Mouse (Mus musculus): ENCODE data around the gene Cabp2.
A peak's percentile ranks its signal among the peaks of the same experiment; 100 is the strongest.

The Cabp2 gene

GRCm38 (mm10) chr19:4083826-4084225 lies 2.4 kb downstream of the Cabp2 start:
- DNase-seq, result no peak

GRCm38 (mm10) chr19:4084984-4085383 lies 3.6 kb downstream of the Cabp2 start:
- no peak for DNase-seq

GRCm38 (mm10) chr19:4086156-4086555 lies 4.8 kb downstream of the Cabp2 start:
- no peak for DNase-seq

GRCm38 (mm10) chr19:4087090-4087489 lies 5.7 kb downstream of the Cabp2 start:
- no peak for DNase-seq

- no peak for DNase-seq
Observed at GRCm38 (mm10) chr19:4088146-4088545, 6.8 kb downstream of the Cabp2 start.

GRCm38 (mm10) chr19:4089128-4089527 lies 7.8 kb downstream of the Cabp2 start:
- no peak for DNase-seq

GRCm38 (mm10) chr19:4090446-4090845 lies 9.1 kb downstream of the Cabp2 start:
- DNase-seq, result no peak

- DNase-seq, result no peak
Observed at GRCm38 (mm10) chr19:4091383-4091782, 10.0 kb downstream of the Cabp2 start.

GRCm38 (mm10) chr19:4092750-4093149 lies 11.4 kb downstream of the Cabp2 start:
- DNase-seq, result no peak

- DNase-seq, result no peak
Observed at GRCm38 (mm10) chr19:4093772-4094171, 12.4 kb downstream of the Cabp2 start.

GRCm38 (mm10) chr19:4094348-4094747 lies 13.0 kb downstream of the Cabp2 start:
- DNase-seq, result no peak

- DNase-seq, result no peak
Observed at GRCm38 (mm10) chr19:4094774-4095303, 13.5 kb downstream of the Cabp2 start.

GRCm38 (mm10) chr19:4095802-4096201 lies 14.4 kb downstream of the Cabp2 start:
- DNase-seq, result no peak

GRCm38 (mm10) chr19:4096642-4097440 lies 15.5 kb downstream of the Cabp2 start, which contains the start of gene Cdk2ap2:
TSS of gene Cdk2ap2 (plus strand) at chr19:4097182.
- peak; percentile 99 for DNase-seq

- no peak for DNase-seq
Observed at GRCm38 (mm10) chr19:4097441-4097825, 16.1 kb downstream of the Cabp2 start.

- DNase-seq, result no peak
Observed at GRCm38 (mm10) chr19:4098426-4098825, 17.0 kb downstream of the Cabp2 start.

- DNase-seq, result peak; percentile 95
Observed at GRCm38 (mm10) chr19:4099056-4099455, 17.7 kb downstream of the Cabp2 start.

- DNase-seq, result peak; percentile 85
Observed at GRCm38 (mm10) chr19:4099837-4100717, 18.7 kb downstream of the Cabp2 start, which contains the start of gene Pitpnm1. TSS of gene Pitpnm1 (plus strand) at chr19:4099998.

GRCm38 (mm10) chr19:4100718-4101261 lies 19.4 kb downstream of the Cabp2 start:
- DNase-seq, result peak; percentile 70

- no peak for DNase-seq
Observed at GRCm38 (mm10) chr19:4101466-4101865, 20.1 kb downstream of the Cabp2 start.

GRCm38 (mm10) chr19:4102049-4102448 lies 20.7 kb downstream of the Cabp2 start:
- DNase-seq, result no peak

- DNase-seq, result no peak
Observed at GRCm38 (mm10) chr19:4102626-4103025, 21.2 kb downstream of the Cabp2 start.

- no peak for DNase-seq
Observed at GRCm38 (mm10) chr19:4103294-4103693, 21.9 kb downstream of the Cabp2 start.
